Mouse (Mus musculus) ES-E14 (cell line): ENCODE data around the gene Mfrp. TPM values are rescaled to one million over a fixed set of nuclear protein-coding genes. Genes with fewer than 3 reads are reported as not detected.

ENCODE experiments used
- DNase-seq: peaks from one replicate; pipeline ENCODE4 v3.0.0-alpha.2; 2013; ENCODE audit warnings: low read depth, low spot score
- H3K27ac ChIP-seq: 2 replicates; pipeline ENCODE4 v1.5.1; 2012; ENCODE audit warnings: low read depth, mild to moderate bottlenecking, low read length, moderate library complexity, mixed read lengths; ENCODE audit not compliant: poor library complexity, insufficient read depth, severe bottlenecking
- H3K36me3 ChIP-seq: 2 replicates; pipeline ENCODE4 v1.6.1; 2012; ENCODE audit warnings: mild to moderate bottlenecking, low read length, moderate library complexity, mixed read lengths; ENCODE audit not compliant: control insufficient read depth, poor library complexity, insufficient read depth, severe bottlenecking
- H3K4me1 ChIP-seq, 2 experiments: fragments of 150-350 bp in 1 of 2; sonication (generic) in 1 of 2; 2 replicates each; pipeline ENCODE4 v1.6.1; 2012; ENCODE audit warnings: low read length in 2 of 2, mild to moderate bottlenecking in 1 of 2, mixed read lengths in 1 of 2; ENCODE audit not compliant: control insufficient read depth in 2 of 2, insufficient read depth in 2 of 2, poor library complexity in 1 of 2
- H3K4me3 ChIP-seq, 2 experiments: fragments of 150-350 bp in 1 of 2; sonication (generic) in 1 of 2; 2 replicates each; pipeline ENCODE4 v1.5.1; 2012; ENCODE audit warnings: low read length in 2 of 2, low read depth in 1 of 2, mild to moderate bottlenecking in 1 of 2, mixed read lengths in 1 of 2; ENCODE audit not compliant: insufficient read depth in 1 of 2, poor library complexity in 1 of 2, severe bottlenecking in 1 of 2
- H3K9ac ChIP-seq: 2 replicates; pipeline ENCODE4 v1.6.1; 2012; ENCODE audit warnings: low read depth, mild to moderate bottlenecking, low read length, mixed read lengths; ENCODE audit not compliant: poor library complexity, insufficient read depth, severe bottlenecking
- H3K9me3 ChIP-seq: fragments of 150-350 bp; sonication (generic); 2 replicates; pipeline ENCODE4 v1.6.1; 2012; ENCODE audit warnings: low read depth, mild to moderate bottlenecking, low read length; ENCODE audit not compliant: control insufficient read depth, insufficient read depth
- CHD2 ChIP-seq: IDR thresholded peaks from 2 replicates; pipeline ENCODE4 v1.6.1; 2014; ENCODE audit warnings: mild to moderate bottlenecking, low read depth, low read length, inconsistent platforms
- HCFC1 ChIP-seq: IDR thresholded peaks from 2 replicates; pipeline ENCODE4 v1.6.1; 2012; ENCODE audit warnings: low read length, inconsistent platforms, borderline replicate concordance; ENCODE audit not compliant: insufficient read depth
- MAFK ChIP-seq: IDR thresholded peaks from 2 replicates; pipeline ENCODE4 v1.6.1; 2014; ENCODE audit warnings: mild to moderate bottlenecking, low read depth, low read length, inconsistent platforms; ENCODE audit not compliant: insufficient read depth
- ZC3H11A ChIP-seq: IDR thresholded peaks from 2 replicates; pipeline ENCODE4 v1.6.1; 2012; ENCODE audit warnings: low read depth, mild to moderate bottlenecking, inconsistent platforms, low read length, borderline replicate concordance
- ZNF384 ChIP-seq: IDR thresholded peaks from 2 replicates; pipeline ENCODE4 v1.6.1; 2012; ENCODE audit warnings: low read depth, low read length, inconsistent platforms
- in situ Hi-C, 2 experiments: fragments of 600-800 bp; cut with MboI; formaldehyde crosslinking; loops; one replicate each; pipeline ENCODE4 v1.15.1; 2025; ENCODE audit warnings: low sequenced_read_pairs in 2 of 2, inconsistent platforms in 1 of 2; ENCODE audit not compliant: unreplicated experiment in 2 of 2
- total RNA-seq: library from RNA; depleted of rRNA; stranded (reverse); fragments of 300-350 nt; gene quantifications from 2 replicates; pipeline ENCODE4 v1.2.3, GENCODE M21; 2012

The Mfrp gene
- total RNA-seq, 1 experiment: 0.09 TPM

DNA sequence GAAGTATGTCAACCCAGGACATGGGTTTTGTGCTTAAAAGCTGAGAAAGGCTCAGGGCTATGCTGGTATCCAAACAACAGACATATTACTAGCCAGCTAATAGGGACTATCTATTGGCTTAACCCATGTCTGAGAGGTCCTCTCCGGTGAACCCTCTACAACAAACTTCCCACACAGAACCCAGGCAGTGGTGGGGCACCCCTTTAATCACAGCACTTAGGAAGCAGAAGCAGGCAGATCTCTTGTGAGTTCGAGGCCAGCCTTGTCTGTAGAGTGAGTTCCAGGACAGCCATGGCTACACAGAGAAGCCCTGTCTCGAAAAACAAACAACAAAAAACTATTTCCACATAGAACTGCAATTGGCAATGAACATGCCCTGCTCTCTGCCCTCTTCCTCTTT, 25.2 kb downstream of the Mfrp start:
- TF ChIP-seq ZC3H11A (no peak), HCFC1 (no peak), MAFK (no peak), CHD2 (no peak), ZNF384 (no peak)
- no peaks in the 10 kb centered on the region for H3K9me3 ChIP-seq
- H3K27ac ChIP-seq: peak overlapping the region; percentile 65; the same call in 1 of the 2 replicates
- in situ Hi-C loops: no loop called here
- H3K4me1 ChIP-seq: peaks cover 11 to 35% of the 10 kb centered on the region in 2 experiments
- H3K9ac ChIP-seq: no peak overlapping the region
- no peak for DNase-seq
- no peak overlapping the region for H3K4me3 ChIP-seq
- no peaks in the 10 kb centered on the region for H3K36me3 ChIP-seq

DNA sequence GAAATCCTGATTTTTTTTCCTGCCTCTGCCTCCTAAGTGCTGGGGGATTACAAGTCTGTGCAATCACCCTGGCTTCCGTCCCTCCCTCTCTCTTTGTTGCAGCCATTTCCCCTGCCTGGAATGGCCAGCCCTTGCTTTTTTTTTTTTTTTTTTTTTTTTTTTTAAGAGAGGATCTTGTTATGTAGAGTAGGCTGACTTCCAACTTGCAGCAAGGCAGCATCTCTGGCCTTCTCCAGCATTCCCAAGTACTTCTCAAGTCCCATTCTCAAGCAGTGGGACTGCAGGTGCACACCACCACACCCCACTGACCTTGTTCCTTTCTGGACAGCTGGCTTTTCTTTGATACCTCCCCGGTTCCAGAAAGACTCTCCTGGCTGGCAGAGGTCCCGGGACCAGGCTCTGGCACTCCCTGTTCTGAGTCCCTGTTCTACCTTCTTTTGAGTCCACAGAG, 25.8 kb downstream of the Mfrp start:
- no peak overlapping the region for H3K9ac ChIP-seq
- peaks cover 11 to 35% of the 10 kb centered on the region in 2 experiments for H3K4me1 ChIP-seq
- H3K36me3 ChIP-seq: no peaks in the 10 kb centered on the region
- no peak for DNase-seq
- peak overlapping the region in 1 of 2 experiments; percentile 11; a peak in 1 of 4 replicates for H3K4me3 ChIP-seq
- H3K9me3 ChIP-seq: no peaks in the 10 kb centered on the region
- in situ Hi-C loops: no loop called here
- peak overlapping the region; percentile 90; the same call in 1 of the 2 replicates for H3K27ac ChIP-seq
- TF ChIP-seq CHD2 (no peak), ZC3H11A (no peak), ZNF384 (peak; percentile 97), HCFC1 (no peak)

DNA sequence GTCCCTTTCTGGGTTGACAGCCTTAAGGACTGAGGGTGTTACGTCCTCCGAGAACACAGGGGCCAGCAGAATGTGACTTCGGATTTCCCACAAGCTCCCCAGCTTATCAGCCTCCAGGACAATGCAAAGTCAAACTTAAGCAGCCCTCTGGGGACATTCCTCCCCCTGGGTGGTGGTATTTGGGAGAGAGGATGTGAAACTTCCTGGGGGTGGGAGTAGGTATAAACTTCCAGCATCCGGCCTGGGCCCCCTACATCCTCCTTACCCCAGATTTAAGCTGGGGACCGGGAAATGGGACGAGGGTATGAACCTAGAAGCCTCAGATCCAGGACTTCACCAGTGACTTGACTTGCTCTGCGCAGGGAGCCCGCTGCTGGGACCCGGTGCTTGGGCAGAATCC, 28.1 kb downstream of the Mfrp start:
- H3K9ac ChIP-seq: peak overlapping the region; percentile 58
- H3K27ac ChIP-seq: peak overlapping the region; percentile 76; the same call in 1 of the 2 replicates
- no peaks in the 10 kb centered on the region for H3K9me3 ChIP-seq
- H3K36me3 ChIP-seq: no peaks in the 10 kb centered on the region
- no peak for DNase-seq
- peak overlapping the region; percentile 48 to 56 for H3K4me3 ChIP-seq
- TF ChIP-seq ZNF384: no peak
- TF ChIP-seq MAFK: no peak
- no peak for TF ChIP-seq HCFC1
- TF ChIP-seq CHD2: no peak
- no peak for TF ChIP-seq ZC3H11A
- peaks cover 13 to 43% of the 10 kb centered on the region in 2 experiments for H3K4me1 ChIP-seq
- in situ Hi-C loops: no loop called here

DNA sequence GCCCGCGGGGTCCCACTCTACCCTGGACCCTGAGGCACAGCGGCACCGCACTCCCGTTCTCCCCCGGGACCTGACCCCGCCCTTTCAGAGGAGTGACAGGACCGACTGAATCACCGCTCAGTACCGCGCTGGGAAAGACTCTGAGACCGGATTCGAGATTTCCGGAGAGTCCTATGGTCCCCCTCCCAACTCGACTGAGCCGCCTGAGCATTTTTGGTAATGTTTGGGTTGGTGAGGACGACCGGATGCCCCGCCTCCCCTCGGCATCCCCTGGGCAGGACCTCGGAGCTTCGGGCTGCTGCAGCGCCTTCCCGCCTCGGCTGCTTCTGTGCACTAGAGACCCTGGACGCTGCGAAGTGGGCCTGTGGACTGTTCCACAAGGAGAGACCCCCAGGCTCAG, 28.5 kb downstream of the Mfrp start:
- H3K36me3 ChIP-seq: no peaks in the 10 kb centered on the region
- TF ChIP-seq ZC3H11A (no peak), CHD2 (no peak), HCFC1 (no peak), ZNF384 (no peak), MAFK (no peak)
- H3K4me1 ChIP-seq: peaks cover 13 to 40% of the 10 kb centered on the region in 2 experiments; a peak in 3 of 4 replicates
- in situ Hi-C loops: no loop called here
- H3K9me3 ChIP-seq: no peaks in the 10 kb centered on the region
- DNase-seq: no peak
- H3K9ac ChIP-seq: peak overlapping the region; percentile 58
- H3K27ac ChIP-seq: peak overlapping the region; percentile 76; the same call in 1 of the 2 replicates
- H3K4me3 ChIP-seq: peak overlapping the region; percentile 48 to 56

DNA sequence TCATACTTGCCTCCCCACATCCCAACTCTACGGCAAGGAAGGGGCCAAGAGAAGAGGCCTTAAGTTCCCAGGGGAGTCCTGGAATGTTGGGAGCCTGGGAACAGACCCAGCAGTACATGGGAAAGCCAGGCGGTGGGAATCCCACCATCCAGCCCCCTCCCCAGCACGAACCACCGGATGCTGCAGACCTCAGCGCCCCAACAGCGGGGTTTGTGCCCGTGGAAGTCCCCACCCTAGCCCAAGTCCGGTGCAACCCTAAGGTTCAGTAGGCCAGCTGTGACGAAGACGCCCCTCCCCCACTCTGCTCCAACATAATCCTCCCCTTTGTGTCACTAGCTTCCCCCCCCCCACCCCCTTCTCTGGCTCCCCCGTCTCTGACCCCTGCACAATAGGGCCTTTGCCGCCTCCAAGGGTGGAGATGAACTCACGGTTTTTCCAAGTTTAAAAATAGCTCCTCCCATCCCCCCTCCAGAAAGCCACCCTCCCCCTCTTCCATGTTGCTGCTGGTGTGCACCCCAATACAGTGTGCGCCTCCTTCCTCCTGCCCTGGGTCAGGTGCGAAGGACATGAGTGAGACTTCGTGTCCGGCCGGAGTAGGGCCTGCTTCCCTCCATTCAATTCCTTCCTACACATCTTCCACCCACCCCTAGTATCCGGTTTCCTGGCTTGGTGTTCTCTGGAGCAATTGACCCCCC, 29.2 kb downstream of the Mfrp start:
- Histone ChIP-seq H3K4me3 (peak overlapping the region; percentile 48 to 56), H3K27ac (peak overlapping the region; percentile 3; the same call in 1 of the 2 replicates), H3K4me1 (peaks cover 13 to 40% of the 10 kb centered on the region in 2 experiments; a peak in 3 of 4 replicates), H3K36me3 (no peaks in the 10 kb centered on the region), H3K9me3 (no peaks in the 10 kb centered on the region), H3K9ac (peak overlapping the region; percentile 40; the same call in 1 of the 2 replicates)
- TF ChIP-seq MAFK (no peak), HCFC1 (no peak), ZC3H11A (no peak), ZNF384 (no peak), CHD2 (no peak)
- in situ Hi-C loops: no loop called here
- no peak for DNase-seq
